Mouse (Mus musculus) T-helper 17 cell (primary cell): ENCODE measurements around the gene Hivep1.

Experiments
- in situ Hi-C, 2 experiments: fragments of 300-600 bp; cut with MboI, MseI; formaldehyde crosslinking; loops; 1 replicate in 1 of 2; 2 replicates in 1 of 2; pipeline ENCODE4 v1.15.1; 2025; ENCODE audit warnings: high pct_unique_total_duplicates in 2 of 2

The Hivep1 gene

DNA sequence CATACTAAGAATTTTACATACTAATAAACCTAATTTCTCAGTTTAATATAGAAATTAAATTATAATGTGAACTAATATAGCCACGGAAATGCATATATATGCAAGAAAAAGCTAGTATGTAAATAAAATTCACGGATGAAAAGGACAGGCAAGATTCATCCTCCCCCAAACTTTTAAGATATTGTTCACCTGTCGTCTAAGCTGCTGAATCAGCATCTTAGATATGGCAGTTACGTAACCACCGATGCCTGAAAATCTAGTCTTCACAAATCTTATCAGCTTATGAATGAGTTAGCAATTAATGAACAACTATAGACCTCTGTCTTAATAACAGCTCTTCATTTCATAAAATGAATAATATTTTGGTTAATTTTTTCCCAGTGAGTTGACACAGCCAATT, 130.8 kb downstream of the Hivep1 start:
- in situ Hi-C loops: no loop called here

- in situ Hi-C loops: no loop called here
These were observed 132.3 kb downstream of the Hivep1 start for GRCm38 (mm10) chr13:42184131-42184530.

DNA sequence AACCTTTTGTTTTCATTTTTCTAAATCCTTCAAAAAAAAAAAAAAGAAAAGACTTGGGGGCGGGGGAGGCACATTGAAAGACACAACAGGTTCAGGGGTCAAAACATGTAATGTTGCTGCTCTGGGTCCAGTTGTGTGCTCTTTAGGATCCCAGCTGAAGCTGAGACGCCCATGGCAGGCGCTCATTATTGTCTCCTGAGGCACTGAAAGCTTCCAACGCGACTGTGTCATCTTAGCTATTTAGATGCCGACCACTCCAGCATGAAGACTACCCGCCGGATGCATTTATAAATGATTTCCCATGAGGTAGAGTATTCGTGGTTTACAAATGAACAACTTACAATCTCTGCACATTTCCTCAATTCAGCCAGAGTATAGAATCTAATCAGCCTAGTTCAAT, 141.2 kb downstream of the Hivep1 start:
- in situ Hi-C loops: no loop called here

- in situ Hi-C loops: no loop called here
These were observed 143.8 kb downstream of the Hivep1 start for GRCm38 (mm10) chr13:42195671-42196070.

DNA sequence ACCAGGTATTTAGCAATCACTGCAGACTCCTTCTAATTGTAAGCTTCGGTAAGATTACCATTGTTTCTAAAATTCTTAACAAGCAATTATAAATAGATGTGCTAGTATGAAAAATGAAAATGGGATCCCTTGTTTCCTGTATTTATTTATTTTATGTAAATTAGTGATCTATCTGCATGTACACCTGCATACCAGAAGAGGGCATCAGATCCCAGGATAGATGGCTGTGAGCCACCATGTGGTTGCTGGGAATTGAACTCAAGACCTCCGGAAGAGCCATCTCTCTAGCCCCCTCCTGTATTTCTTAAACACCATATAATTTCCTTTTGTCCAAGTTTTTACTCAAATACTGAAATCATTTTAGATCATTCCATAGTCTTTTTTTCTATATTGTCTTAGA, 145.8 kb downstream of the Hivep1 start:
- in situ Hi-C loops: no loop called here

GRCm38 (mm10) chr13:42213556-42213955, 161.7 kb downstream of the Hivep1 start:
- in situ Hi-C loops: no loop called here

- in situ Hi-C loops: no loop called here
These were observed 170.6 kb downstream of the Hivep1 start for GRCm38 (mm10) chr13:42222401-42222800.

GRCm38 (mm10) chr13:42228849-42229248, 177.0 kb downstream of the Hivep1 start:
- in situ Hi-C loops: no loop called here

DNA sequence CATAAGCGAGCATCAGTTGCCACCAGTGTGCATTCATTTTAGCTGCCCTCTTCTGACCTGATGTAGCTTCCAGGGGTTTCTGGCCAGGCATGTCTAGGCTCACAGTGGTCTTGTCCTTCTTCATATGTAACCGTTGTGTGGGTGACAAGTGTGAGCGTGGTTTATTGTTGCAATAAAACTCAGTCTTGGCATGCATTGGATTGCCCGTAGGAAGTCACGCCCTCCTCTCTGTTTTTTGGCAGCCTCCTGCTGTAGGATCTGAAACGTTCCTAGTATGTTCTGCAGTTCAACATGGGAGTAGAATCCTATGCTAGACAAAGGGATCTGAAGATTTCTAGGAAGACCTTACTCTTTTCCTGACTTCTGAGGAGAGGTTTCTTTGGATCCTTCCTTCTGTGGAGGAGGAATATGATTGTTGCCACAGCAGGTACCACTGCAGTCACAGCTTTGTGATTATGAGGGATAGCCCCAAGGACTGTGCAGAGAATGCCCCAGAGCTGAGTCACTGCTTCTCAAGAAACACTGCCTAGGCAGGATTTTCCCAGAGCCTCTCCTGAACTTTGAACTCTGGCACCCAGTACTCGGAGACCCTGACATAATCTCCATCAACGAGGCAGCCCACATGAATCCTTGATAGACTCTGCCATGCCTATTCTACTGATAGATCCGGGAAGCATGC, 182.1 kb downstream of the Hivep1 start:
- in situ Hi-C loops: no loop called here

GRCm38 (mm10) chr13:42238520-42238919, 186.7 kb downstream of the Hivep1 start:
- in situ Hi-C loops: no loop called here

DNA sequence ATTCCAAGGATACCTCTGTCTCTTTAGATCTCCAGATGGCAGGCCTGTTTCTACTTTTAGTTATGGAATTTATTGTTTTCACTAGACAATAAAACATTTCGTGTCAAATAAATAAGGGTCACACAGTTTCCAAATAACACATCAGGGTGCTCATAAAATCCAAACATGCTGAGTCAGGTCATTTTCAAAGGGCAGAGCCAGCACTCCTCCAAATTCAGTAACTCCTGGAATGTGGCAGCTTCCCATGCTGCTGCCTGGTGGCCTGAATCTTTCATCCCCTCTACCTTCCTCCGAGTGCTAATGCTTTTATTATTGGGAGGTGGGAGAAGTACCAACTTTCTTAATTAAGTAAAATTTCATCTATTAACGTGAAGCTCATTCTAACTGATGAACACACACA, 190.3 kb downstream of the Hivep1 start:
- in situ Hi-C loops: no loop called here
